Mouse (Mus musculus) T-helper 17 cell (primary cell): ENCODE results near the gene Xaf1.

Source experiments
- in situ Hi-C, 2 experiments: fragments of 300-600 bp; cut with MboI, MseI; formaldehyde crosslinking; loops; 1 replicate in 1 of 2; 2 replicates in 1 of 2; pipeline ENCODE4 v1.15.1; 2025; ENCODE audit warnings: high pct_unique_total_duplicates in 2 of 2

The Xaf1 gene

DNA sequence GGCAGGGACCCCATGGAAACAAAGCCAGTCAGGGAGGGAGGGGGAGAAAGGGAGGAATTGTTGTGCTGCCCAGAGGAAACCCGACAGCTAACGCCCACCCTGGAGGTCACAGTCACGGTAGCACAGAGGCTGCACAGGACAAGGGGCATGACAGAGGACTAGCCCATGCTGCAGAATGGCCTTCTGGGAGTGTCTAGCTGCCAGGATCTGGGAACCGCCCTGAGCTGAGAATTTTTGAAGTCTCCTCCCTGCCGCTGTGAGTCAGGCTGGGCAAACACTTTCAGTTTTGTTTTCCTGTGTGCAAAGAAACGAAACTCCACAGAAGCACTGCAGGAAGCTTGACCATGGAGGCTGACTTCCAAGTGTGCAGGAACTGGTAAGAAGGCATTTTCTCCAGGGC lies at the start of gene Xaf1:
Gene Xaf1, plus strand, starts transcription at position 296 of the 400 bp plus-strand sequence.
- in situ Hi-C loops = loop anchor here in 1 of 2 experiments (25.0 kb wide), 1 partner anchor 1414 kb away; no protein-coding TSS in a partner anchor

DNA sequence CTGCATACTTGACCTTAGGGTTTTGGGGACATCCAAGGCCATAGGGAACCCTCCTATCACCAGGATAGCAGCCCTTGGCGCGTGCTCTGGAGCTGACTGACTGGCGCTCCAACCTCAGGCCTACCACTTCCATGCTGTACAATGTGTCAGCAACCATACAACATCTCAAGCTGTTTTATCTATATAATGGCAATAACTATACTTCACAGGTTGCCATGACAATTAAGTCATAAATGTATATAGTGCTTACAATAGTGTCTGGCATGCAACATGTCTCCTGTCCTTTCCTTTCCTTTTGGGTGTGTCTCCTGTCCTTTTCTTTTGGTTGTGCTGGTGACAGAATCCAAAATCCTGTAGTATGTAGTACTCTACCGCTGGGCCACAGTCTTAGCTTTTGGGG lies 45.8 kb upstream of the Xaf1 start:
- in situ Hi-C loops = no loop called here

DNA sequence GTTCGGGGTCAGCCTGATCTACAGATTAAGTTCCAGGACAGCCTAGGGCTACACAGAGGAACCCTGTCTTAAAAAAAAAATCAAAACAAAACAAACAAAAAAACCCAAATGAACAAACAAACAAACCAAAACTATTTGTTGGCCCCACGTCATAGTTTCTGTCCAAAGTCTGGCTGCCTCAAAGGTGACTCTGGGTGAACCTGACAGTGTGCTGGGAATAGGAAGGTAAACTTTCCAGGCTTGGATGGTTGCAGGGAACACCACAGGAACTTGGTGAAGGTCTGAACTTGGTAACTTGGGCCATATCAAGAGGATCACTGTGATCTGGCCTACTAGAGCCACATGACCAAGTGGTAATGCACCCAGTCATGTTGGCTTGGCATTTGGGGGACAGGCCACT lies 45.0 kb upstream of the Xaf1 start:
- in situ Hi-C loops = no loop called here

DNA sequence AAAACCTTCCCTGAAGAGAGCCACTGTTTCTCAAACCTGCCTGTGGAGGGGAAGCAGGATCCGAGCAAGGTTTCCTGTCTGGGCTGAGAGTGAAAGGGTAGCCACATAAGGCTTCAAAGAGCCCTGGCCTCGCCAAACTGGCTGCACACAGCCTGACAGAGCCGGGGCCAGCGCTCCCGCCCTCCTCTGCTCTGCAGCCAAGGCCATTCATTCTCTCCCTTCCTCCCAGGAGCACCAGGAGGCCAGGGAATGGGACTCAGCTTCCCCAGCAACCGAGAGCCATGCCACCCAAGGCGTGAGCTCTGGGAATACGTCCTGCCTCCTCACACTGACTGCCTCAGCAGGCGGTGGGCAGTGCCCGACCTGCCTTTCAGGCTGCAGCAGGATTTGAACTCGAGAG lies 35.9 kb upstream of the Xaf1 start:
- in situ Hi-C loops = loop anchor here in 1 of 2 experiments (10.0 kb wide), 1 partner anchor 1619 kb away; no protein-coding TSS in a partner anchor

DNA sequence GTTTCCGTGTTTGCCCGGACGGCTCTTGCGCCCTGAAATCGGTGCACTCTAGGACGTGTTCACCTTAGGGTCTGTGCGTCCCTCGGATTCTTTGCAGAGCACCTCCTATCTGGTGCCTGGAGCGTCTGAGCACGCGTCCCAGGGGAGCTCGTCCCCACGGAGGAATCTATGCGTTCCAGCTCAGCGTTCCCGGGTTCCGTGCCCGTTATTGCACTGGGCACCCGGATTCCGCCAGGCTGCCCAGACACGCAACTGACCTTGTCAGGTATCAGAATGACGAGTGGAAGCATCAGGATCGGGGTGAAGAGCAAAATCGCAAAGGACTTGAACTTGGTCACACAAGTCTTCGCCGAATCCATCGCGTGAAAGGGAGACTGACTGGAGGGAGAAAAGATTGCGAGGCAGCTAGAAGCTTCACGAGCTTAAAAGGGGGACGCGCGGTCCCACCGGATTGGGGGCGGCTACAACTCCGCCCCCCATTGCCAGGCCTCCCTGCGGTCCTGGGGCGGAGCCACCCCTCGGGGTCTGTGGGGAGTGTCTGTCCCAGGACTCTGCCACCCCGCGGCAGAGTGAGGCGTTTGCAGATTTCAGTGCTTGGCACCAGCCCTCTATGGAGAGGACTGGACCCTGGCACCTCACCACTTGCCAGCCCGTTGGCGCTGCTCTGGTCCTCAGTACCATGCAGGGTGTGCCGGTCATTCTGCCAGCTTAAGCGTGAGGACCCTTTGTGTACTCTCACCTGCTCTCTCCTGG lies 35.0 kb upstream of the Xaf1 start:
- in situ Hi-C loops = loop anchor here in 1 of 2 experiments (10.0 kb wide), 1 partner anchor 1618 kb away; no protein-coding TSS in a partner anchor

DNA sequence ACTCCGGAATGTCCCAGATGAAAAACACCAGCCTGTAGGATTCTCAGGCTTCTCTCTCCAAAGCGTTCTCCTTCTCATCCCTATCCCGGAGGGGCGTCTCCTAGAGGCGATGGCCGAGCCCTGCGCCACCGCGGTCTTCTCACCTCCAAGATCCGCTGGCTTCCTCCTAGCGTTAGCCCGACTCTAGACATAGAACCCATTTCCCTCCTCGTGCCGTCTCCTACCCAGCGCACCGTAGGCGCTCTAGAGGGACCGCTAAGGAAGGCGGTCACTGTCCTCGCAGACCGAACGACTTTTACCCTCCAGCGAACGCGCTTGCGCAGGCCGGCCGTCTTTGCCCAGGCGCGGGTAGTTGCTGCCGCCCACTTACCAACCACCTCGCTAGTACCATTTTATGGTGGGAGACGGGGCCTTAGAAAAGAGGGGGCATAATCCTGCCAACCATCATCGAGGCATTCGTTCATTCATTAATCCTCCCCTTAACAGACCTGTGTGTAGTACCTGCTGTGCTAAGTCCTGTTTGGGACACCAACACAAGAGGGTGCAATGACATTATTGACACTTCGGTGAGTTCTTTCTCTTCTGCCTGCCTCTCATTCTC lies 34.4 kb upstream of the Xaf1 start, which contains the start of gene Slc13a5:
Gene Slc13a5, minus strand, starts transcription at position 263 of the 601 bp plus-strand sequence.
- in situ Hi-C loops = loop anchor here in 1 of 2 experiments (10.0 kb wide), 1 partner anchor 1618 kb away; no protein-coding TSS in a partner anchor

DNA sequence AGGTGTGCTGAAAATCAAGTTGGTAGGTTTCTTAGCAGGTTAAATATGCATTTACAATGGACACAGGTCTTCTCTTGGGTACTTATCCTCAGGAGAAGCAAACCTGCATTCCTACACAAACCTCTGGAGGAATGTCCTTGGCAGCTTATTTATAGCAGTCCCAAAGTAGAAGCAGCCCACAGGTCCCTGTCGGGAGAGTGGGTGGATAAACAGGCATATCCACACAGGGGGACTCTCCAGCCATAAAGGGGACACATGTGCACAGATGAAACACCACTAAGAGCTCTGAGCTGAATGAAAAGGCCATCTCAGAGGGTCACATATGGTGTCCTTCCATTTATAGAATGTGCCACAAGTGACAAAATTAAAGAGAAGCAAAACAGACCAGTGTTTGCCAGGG lies 29.7 kb upstream of the Xaf1 start:
- in situ Hi-C loops = no loop called here

DNA sequence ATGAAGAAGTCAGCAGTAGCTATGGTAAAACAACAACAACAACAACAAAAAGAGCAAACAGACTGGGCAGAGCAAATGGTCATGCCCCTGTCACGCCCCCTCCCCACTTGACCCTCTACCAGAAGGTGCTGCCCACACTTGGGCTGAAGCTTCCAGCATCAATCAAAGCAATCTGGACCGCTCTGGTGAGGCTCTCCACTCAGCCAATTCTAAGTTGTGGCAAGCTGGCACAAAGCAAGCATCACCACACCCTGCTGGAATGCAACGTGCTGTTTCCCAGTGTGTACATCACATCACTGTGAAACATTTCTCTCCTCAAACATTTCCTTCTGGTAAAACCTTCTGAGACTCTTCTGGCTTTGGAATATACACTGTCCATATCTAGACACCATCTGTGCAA lies 28.1 kb upstream of the Xaf1 start:
- in situ Hi-C loops = no loop called here

DNA sequence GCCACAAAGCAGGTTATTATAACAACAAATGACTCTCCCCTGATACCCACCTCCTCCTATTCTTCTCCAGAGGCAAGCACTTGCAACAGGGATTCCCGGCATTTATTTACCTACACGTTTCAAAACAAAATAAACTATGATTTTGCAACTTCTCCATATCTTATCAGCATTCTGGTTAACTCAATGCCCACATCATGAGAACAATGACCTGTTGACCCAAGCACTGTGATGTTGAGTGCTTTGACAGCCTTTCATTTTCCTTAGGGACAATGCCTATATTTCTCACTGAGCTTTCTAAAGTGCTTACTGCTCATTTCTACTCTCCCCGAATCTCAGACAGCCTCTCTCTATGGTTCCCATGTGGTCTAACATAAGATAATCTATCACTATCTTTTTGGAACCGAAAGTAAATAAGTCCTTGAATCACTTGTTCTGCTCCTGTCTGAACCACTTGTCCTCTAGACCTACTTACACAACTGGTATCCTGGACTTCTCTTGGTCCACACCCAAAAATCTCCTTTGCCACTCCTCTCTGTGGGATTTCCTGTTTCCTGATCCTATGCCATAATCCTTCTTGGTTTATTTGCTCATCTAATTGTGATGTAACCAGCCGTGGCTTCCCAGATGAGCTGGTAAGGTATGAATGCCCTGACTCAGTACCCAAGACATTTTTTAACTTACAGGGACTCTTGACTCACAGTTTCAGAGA lies 20.1 kb upstream of the Xaf1 start:
- in situ Hi-C loops = no loop called here

DNA sequence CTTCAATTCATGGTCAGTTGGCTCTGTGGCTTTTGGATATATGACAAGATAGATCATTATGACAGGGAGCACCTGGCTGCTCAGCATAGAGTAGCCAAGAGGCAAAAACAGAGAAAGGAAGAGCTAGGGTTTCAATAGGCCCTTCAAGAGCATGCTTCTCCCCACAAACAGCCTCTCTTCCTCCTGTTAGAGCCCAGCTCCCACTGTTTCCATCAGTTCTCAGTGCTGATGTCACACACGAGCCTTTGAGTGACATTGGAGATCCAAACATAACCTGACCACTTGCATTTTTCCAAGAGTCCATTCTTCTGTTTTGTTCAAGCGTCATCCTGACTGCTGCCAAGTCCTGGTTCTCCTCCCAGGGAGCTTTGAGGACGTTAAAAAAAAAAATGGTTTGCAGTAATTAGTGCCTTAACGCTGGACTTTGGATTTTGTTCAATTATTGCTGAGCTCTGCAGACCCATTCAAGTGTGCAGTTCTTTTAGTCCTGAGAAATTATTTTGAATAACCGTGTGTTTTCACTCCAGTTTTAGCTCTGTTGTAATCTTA lies 19.5 kb upstream of the Xaf1 start:
- in situ Hi-C loops = no loop called here

DNA sequence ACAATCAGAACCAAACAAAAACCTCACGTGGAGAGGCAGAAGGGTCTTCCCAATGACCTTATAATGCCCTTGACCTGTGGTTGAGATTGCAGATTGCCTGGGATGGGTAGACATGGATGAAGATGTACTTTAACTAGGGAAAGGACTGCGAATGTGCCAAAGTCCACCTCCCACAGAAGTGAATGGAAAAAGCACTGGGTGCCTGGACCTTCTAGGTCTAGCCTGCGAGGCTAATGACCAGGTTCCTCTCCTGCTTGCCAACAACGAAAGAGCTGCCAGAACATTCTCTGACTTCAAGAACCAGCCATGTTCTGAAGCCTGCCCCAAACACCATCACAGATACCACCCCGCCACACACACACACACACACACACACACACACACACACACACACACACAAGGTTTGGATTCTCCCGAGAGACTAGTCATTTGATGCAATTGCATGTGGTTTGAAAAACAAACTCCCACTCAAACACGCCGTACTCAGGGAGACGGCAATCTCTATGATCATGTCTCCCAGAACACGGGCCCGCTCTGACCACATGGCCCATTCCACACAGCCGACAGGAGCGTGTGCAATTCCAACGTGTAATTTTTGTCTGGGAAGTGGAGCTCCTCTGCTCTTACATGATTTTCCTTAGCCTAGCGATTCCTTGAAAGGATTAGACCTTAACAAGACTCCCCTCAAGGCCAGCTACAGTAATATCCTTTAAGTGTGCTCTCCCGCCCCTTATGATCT lies 17.8 kb upstream of the Xaf1 start:
- in situ Hi-C loops = no loop called here

DNA sequence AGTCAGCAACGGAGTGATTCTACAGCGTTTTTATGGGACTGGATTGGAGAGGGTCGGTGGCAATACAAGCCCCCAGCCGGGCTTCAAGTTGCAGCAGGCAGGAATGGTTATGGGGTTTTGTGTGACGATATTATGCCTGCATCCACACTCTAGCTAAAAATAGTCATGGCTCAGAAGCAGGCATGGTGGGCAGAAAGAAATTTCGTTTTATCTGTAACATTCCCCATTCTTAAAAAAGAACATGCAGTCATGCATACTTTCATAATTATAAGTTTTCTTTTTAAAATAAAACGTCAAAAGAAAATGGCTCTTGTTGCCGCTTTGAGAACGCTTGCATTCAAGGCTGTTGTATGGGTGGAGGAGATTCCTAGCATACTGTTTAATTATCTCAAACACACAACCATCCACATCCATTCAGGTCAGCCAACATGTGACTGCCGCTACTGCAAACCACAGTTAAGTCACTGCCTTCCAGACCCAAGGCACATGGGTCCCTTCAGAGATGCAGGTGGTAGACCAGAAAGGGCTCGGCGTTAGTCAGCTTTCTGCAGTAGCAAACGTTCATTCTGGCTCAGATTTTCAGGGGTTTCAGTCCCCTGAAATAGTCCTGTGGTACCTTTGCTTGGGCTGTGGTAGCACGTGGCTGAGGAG lies 16.8 kb upstream of the Xaf1 start:
- in situ Hi-C loops = no loop called here

DNA sequence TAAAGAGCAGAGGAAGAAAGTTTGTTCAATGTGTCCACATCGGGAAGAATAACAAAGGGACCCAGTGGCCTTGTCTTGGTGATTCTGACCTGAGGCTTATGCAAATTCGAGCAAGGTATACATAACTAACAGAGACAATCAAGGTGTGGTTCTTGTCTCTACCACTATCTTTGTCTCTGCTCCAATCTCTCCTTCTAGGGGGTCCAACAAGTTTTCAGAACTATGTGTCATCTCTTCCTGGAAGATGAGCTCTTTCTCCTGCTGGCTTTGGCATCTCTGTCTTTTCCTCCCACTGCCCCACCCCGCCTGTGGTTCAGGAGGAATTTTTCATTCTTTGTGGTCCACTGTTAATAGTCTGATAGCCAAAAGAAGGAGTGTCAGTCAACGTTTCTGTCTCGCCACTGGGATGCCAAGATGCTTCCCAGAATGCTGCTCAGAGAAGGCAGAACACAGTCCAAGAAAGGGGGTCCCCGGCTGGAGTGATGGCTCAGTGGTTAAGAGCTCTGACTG lies 15.4 kb upstream of the Xaf1 start:
- in situ Hi-C loops = no loop called here

DNA sequence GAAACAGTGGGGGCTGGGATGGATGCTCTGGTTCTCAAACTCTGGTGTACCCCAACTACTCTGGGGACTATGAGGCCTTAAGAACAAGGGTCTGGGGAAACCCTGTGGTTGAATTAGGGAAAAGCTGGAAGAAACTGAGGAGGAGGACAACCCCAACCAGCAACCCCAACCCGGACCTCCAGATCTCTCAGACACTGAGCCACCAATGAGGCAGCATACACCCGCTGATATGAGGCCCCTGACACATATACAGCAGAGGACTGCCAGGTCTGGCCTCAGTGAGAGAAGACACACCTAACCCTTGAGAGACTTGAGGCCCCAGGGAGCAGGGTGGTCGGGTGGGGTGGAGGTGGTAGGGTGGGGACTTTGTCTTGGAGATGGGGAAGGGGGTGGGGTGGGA lies 14.8 kb upstream of the Xaf1 start:
- in situ Hi-C loops = no loop called here

DNA sequence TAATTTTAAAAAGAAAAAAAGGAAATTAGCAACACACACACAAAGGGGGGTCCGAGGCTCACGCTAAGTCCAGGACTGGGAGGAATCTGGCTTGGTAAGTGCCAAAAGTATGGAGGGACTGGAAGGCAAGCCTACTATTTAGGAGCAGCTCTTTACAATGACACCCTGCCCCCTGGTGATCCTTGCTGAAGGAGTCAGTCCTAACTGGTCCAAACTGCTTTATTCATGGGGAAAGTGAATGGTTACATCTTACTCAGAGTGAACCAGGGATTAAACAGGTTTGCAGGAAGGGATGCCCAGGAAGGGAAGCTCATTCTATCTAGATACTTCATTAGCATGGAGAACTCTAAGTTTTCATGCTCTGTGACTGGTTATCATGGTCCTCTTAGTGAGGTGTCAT lies 14.3 kb upstream of the Xaf1 start:
- in situ Hi-C loops = no loop called here

DNA sequence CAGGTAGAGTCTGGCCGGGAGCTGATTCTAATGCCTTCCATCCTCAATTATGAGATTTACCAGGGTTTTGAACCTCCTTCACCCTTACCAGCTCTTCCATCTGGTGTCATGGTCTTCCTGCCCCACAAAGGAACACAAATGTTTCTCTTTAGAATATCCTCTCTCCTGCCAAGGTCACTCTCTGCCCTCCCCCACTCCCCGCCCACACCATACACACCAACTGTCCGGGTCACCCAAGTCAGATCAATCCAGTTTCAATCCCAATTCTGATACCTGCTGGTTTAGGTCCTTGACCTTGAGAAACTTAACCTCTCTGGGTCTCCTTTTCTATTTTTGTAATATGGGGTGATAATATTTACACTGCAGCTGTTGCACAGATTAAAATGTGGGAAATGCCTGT lies 13.9 kb upstream of the Xaf1 start:
- in situ Hi-C loops = no loop called here

DNA sequence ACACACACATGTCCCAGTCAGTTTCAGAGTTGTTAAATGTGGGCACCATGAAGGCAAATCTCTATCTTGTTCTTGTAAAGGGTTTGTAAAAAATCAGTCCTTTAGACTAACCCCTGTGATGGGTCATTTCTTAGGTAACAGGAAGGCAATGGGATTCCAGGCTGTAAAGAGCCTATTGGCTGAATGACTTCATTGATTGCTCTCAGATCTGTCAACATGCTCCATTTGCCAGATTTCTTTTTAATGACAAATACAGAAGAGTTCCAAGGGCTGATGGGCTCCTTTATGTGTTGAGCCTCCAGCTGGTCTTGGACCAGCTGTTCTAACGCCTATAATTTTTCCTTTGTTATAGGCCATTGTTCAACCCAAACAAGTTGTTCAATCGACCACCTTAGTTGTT lies 8.3 kb upstream of the Xaf1 start:
- in situ Hi-C loops = no loop called here

DNA sequence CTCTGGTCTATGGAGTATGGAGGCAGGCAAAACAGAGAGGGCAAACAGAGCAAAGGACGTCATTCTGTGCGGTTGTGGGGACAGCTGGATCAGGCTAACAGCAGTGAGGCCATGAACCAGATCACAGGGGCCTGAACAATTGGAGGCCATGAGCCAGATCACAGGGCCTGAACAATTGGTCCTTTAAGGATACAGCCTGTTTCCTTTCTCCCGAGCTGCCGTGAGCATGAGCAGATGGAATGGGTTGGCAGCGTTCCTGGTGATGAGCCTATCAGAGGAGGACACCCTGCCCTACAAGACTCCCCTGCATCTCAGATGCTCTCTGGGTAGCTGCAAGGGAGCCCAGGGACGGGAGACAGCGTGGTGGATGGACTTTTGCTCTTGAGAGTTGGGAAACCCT lies 801 bp downstream of the Xaf1 start:
- in situ Hi-C loops = loop anchor here in 1 of 2 experiments (25.0 kb wide), 1 partner anchor 1415 kb away; no protein-coding TSS in a partner anchor

DNA sequence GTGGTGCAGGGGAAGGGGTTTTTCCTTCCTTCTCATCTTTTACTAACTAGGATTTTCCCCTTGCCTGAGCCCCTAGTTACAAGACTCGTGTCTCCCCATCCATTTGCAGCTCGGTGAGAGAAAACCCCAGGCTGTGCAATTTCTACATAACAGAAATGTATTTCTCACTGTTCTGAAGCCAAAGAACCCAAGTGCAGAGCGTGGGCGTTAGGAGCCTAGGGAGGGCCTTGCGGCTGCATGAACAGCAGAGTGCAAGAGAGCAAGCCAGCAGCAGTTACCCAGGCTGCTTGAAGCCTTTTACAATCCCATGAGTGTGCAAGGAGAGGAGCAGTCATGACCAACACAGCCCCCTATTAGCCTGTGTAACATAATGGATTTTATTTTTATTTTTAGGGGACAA lies 6.0 kb downstream of the Xaf1 start:
- in situ Hi-C loops = loop anchor here in 1 of 2 experiments (25.0 kb wide), 1 partner anchor 1420 kb away; no protein-coding TSS in a partner anchor

DNA sequence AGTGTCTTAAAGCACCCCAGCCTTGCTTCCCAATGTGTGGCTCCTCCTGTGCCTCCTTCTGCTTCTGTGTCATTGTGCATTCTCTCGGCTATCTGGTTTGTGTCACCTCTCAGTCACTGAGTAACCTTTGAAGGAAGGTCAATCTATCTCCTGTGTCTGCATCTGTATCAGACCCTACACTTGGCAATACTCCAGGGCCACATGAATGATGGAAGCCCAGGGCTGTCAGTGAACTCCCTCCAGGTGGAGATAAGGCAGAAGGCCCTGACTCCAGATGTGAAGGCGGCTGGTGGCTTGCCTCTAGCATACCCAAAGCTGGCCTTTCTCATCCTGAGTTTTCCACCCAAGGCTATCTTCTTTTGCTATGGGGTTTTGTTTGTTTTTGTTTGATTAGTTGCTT lies 7.6 kb downstream of the Xaf1 start:
- in situ Hi-C loops = loop anchor here in 1 of 2 experiments (25.0 kb wide), 1 partner anchor 1422 kb away; no protein-coding TSS in a partner anchor
